Mouse (Mus musculus) neutrophil, adult 5-6 weeks (primary cell): Measurements from ENCODE around the gene Fhit. TPM values are rescaled to one million over a fixed set of nuclear protein-coding genes. Genes with fewer than 3 reads are reported as not detected.

Experiments used
- ATAC-seq: fragments of 151-379, 151-347 bp; 2 replicates; pipeline ENCODE4 v1.8.0; 2017; ENCODE audit warnings: mild to moderate bottlenecking, moderate TSS enrichment; ENCODE audit not compliant: insufficient number of reproducible peaks, poor library complexity, low FRiP score, severe bottlenecking; ENCODE audit errors: extremely low read depth
- total RNA-seq: library from RNA; stranded (forward); fragments of 200-1000 nt; gene quantifications from 2 replicates; pipeline ENCODE4 v1.2.3, GENCODE M21; 2017

Fhit gene
- total RNA-seq, 1 experiment from 2014 or later = not detected

DNA sequence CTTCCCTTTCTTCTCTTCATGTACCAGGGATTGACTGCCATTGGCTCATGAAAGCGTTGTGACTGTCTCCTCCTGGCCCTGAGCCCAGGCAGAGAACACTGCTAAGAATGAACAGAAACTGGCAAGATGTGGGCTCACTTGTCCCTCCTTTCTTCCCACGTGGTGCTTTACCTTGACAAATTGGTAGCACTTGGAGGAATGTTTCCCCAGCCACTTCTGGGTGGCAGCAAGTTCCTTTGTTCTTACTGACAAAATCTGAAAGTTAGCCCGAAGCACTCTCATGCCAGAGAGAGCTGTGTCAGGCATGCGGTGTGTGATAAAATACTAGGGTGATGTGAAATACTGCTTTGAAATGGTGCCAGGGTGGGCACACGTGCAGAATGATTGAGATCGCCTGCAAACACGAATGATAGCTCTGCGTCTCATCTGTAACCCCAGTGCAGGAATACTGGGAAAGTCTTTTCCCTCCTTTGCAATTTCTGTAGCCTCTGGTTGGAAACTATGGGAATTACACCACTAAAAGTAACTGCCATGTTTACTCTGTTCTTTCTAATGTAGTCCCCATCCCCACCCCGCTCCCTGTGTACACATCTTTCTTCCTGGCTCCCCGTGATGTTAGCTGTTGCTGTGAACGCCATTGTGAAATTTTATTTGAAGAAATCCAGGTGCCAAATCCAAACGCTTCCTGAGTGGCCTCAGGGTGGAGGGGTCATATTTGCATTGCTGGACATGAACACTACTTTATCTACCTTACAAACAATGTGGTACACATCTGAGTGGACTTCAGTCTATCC is 1555.1 kb downstream of the Fhit start:
- ATAC-seq = no peak

DNA sequence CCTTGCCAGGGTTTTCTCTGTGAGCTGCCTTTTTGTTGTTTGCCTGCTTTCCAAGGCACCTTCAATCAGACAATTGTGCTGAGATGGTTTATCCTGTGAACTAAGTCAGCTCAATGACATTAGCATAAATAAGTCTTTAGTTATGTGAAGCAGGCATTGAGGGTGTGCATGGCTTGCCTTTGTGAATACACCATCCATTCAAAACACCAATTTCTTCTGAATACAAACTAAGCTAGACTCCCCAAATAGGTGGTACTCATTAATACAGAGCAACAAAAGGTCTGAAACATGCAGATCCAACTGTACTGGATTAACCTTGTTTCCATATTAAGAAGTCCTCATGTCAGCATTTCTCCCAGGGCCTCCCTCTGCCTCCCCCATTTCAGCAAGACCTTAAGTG is 1561.6 kb downstream of the Fhit start:
- ATAC-seq = no peak

DNA sequence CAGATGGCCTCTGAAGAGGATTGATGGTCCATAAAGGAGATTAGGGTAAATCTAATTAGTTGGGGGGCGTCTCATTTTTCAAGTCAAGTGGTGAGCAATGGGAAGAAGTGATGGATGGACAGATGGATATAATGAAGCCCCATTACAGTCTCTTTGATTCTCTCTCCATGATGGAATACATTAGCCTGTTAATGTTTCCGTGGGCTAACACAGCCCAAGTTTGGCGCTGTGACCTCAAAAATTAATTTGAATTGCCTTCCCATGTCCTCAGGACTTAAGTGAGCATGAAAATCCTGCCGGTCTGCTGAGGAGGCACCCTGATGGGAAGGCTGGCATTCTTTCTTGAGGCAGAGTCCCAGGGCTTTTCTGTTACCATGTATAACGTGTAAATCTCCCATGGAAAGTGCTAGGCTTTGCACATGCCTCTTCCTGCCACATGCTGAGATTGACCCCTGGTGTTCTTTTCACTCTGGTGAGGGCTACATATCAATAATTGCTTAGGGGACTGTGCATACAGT is 1564.3 kb downstream of the Fhit start:
- ATAC-seq = no peak

DNA sequence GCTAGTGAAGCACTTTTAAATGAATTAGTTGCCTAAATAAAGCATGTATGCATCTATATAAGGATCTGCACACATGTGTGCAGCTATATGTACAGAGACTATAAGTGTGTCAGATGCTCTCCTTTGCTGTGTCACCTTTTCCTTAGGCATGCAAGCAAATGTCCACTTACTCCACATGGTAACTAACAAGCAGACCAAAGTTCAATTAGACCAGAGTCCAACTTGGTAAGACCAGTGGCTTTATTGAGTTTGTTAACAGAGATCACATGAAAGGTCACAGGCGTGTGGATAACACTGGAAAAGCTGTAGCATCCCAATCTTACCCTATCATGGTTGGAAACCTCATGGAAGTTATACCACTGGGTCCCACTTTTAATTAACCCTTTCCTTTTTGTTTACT is 1572.7 kb downstream of the Fhit start:
- no peak for ATAC-seq

DNA sequence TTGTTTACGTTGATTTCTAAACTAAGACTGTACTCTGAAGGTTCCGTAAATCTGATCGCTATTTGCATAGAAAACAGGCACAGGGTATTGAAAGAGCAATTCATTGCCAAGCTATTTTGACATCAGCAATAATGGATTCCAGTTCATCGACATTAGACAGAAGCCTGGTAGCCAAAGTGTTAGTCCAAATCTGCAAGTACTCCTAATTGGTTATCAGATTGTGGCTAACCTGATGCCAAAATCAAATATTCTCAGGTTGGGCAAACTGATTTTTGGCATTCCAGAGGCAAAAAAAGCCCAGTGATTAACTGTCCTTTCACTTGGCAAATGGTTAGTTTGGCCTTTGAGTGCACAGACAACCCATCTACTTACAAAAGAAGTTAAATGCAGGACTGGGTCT is 1573.9 kb downstream of the Fhit start:
- ATAC-seq = no peak

DNA sequence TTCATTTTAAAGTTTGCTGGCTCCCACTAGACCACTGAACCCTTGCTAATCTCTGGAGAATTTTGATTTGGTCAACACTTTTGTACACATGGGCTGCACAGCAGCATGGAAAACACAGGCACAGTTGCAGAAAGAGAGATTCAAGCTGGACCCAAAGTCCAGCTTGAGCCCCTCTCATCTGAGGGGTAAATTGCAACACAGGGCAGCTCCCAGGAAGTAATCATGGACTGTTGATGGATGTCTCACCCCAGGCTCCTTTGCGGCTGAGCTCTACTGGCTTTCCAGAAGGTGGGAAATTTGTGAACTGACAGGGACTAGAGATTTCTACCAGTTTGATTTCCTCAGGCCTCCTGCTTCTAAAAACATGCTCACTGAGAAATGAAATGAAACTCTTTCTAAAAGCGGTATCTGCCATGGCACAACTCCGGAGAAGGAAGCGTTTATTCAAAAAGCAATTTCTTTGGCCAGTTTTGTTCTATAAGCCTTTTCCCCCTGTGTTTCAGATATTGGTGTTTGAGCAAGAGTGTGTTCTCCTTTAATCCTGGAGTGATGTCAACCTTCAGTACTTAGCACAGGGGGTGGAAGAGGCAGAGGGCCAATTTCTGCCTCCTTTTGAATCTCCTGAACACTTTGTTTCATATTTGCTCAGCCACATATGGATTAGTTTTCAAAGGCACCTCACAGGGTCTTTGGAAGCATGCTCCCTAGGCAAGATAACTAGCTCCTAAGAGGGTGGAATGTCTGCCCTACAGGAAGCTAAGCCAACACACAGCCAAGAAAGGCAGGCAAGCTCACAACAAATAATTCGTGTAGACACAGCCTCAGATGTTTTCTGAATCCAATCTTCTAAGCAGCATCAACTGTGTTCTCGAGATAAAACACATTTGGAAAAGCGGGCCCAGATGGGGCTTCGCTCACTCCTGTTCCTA is 1578.3 kb downstream of the Fhit start:
- ATAC-seq = no peak

DNA sequence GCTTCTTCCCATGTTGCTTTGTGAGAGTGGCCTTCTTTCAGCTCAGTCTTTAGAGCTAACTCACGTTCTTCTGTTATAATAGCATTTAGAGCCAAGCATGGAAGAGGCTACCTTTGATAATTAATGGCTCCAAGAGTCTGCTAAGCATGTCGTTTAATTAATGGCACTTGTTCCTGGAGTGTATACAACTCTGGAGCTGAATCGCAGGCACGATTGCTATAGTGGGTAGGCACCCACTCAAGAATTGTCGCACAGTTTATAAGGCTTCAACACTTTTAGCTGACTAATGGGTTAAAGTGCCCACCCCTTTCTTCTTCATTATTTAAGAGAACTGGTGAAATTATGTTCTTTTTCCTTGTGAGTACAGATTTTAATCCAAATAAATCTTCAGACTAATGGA is 1605.5 kb downstream of the Fhit start:
- no peak for ATAC-seq

DNA sequence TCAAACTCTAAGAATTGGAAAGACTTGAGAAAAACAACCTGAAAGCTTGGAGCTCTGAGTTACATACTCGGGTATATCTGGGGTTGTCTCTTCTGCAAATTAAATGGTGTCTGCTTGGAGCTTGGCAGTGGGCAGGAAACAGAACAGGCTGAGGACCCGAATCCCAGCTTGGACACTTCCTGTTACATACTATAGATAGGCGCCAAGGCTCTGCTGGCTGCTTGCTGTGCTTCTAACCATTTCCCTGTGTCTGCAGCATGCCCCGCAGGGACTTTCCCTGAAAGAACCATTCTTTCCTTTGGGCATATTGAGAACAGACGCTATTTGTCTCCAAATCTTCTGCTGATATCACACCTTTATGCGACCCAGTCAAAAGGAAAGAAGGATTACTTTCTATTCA is 1606.0 kb downstream of the Fhit start:
- ATAC-seq = no peak

DNA sequence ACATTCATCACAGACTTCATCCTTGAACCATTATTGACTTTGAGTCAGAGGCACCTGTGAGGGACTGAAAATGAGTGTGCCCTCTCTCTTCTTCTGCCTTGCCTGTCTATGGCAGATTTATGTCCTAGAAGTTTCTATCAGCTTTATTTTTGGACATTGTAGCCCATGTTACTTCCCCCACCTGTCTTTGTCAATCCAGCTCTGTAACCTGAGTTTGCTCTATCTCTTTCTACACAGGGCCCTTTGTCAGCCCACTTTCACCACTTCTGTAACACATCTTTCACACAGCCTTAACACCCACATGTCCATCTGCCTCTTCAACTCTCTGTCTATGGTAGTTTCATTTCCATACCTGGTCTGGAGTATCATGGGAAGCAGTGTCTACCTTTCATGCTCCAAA is 1609.7 kb downstream of the Fhit start:
- no peak for ATAC-seq

DNA sequence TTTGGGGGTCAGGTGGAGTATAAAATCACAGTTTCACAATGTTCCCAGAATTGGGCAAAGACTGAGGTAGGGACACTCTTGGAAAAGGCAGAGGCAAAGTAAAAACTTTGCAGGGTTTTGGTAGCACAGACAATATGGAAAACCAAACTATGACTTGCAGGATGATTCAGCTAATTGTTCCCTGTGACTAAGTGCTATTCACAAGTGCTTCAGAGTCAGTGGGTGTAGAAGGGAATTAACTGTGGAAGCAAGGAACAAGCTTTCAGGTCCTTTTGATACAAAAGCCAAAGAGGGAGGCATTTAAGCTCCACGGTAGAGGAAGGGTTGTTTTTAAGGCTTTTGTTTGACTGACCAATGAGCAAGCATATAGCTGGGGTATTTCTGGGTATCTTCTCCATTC is 1613.9 kb downstream of the Fhit start:
- no peak for ATAC-seq

DNA sequence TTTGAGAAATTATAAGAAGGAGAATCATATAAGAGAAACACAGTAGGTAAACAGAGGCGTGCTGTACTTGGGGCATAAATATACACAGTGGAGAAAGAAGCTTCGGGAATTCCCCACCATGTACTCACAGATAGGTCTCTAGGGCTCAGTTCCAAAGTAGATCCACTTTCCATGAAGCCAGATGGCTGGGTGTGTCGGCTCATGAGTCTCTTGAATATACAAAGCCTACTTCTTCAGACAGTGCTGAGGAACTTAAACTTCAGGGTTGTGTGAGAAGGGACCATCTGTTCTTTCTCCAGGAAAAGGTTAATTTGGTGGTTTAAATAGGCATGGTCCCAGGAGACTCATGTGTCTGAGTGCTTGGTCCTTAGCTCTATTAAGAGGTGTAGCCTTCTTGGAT is 1617.5 kb downstream of the Fhit start:
- ATAC-seq = no peak

DNA sequence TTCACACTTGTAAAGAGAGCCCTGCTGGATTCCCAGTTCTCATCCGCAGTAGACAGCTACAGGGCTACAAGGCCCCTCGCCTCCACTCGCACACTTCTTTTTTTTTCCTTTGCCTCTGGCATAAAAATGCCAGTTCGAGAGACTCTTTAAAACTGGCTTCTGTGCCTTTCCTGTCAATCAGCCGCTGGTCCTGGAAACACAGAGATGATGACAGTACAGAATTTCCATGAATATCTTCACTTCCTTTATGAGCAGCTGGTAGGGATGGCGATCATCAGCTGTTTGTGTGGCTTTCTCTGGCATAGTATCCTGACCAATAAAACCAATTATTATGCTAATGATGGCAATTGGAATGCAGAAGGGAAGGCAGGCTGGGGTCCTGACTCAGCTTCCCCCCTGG is 1626.3 kb downstream of the Fhit start:
- no peak for ATAC-seq

DNA sequence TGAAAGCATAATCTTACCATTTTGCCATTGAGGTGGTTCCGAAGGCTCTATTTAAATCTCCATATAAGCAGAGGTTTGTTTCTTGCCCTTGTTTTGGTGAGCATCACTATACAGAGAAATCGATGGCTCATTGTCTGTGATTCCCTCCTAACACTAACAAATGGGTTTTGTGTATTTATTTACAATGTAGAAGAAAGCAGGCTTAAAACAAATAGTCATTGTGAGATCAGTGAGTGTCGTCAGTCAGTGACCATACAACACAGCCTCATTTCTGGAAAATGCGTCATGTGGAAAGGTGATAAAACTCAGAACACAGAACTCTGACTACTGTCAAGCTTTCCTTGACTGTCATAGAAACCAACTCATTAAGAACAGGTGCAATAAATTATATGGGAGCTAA is 1632.6 kb downstream of the Fhit start:
- ATAC-seq = no peak

DNA sequence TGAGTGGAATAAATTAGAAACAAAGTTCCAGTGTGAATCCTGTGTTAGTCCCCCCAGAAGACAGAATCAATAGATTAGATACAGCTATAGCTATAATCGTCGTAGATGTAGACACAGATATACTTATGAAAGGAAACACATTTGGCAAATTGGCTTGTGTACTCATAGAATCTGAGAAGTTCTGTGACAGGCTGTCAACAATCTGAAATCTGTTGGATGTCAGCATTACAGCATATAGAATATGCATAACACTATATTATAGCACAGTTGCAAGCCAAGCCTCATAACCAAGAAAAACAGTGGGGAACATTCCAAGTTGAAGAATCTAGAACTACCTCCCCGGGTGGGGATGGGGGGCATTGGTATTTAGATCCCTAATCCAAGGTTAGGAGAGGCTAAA is 1635.7 kb downstream of the Fhit start:
- no peak for ATAC-seq

DNA sequence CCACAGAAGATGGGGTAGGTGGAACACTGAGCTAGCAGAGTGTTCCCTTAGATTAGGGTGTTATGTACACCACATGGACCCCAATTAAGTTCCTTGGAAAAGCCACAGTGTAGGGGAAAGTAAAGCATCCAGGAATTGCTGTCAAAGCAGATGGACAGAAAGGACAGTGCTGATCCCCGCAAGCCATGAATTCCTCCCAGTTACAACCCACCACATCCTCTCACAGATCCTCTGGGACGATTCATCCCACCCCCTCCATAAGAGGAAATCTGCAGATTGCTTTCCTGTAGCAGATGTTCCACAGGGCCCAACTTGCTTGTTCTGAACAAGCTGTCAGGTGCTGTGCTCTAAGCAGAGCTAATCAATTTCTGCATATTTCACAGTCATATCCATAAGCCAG is 1644.2 kb downstream of the Fhit start:
- ATAC-seq = no peak

DNA sequence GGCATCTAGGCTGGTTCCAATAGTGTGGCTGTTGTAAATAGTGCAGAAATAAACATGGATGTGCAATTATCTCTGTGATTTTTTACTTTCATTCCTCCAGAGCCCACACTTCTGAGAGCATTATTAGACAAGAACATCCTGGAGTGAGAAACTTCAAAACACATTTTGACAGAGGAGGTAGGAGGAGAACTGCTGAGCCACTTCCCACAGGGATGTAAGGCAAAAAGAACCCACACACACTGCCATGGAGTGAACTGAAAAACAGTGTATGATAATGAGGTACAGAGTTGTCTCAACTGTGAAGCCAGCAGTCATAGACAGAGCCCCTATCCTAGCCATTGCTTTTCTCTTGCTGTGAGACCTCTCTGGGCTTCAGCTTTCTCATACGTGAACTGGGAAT is 1652.2 kb downstream of the Fhit start:
- no peak for ATAC-seq
